Mouse (Mus musculus): ENCODE results near the gene Lmbr1l.

DNA sequence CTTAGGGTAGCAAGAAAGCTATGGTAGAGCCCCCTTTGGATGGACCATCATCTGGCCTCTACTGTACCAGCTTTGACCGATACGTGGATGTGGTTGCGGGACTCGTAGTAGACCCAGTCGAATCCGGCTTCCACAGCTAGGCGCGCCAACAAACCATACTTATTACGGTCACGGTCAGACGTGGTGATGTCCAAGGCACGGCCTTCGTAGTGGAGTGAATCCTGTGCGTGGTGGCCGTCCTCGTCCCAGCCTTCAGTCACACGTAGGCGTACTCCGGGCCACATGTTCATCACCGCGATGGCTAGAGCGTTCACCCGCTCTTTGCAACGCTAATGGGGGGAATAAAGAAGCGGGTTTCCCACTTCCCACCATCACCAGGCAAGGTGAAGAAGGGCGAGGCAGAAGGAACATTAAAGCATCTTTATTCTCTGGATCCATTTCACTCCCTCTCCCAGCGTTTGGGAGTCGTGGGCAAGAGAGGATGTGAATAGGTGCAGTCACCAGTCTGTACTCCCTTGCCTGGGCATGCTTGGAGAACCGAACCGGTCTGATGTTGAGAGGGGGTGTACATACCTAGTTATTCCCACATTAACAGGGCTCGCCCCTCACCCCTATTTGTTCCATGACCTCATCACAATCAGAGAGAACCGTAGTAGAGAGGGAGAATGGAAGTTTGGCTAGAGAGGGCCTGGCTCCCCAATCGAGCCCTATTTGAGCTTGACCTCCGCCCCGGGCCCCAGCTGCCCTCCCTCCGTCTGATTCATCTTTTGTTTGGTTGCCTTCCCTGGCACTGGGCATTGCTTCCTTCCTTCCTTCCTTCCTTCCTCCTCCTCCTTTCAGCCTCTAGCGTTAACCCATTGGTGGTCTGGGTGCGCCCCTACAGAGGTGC is 23.0 kb downstream of the Lmbr1l start:
- TF ChIP-seq GATA1 (IDR thresholded peaks at IDR 0.05; ENCODE audit: low read length) (no peak), TAL1 (IDR thresholded peaks at IDR 0.05; ENCODE audit: low read length) (no peak)
